Mouse (Mus musculus) liver, embryonic 12.5 days (tissue): ENCODE measurements around the gene Arl13b. TPM values are rescaled to one million over a fixed set of nuclear protein-coding genes. Genes with fewer than 3 reads are reported as not detected.

Experiments used
- ATAC-seq: fragments of 200-750 bp; cut with Nextera tagmentation; 2 replicates; pipeline ENCODE4 v1.8.0; 2017; ENCODE audit warnings: moderate number of reproducible peaks, mild to moderate bottlenecking, moderate library complexity
- H3K27ac ChIP-seq: fragments of 300-500 bp; sonication (generic); 2 replicates; pipeline ENCODE4 v1.5.1; 2016; ENCODE audit warnings: mild to moderate bottlenecking
- H3K27me3 ChIP-seq: fragments of 300-500 bp; sonication (generic); replicated peaks from 2 replicates; pipeline ENCODE4 v1.6.1; 2016; ENCODE audit warnings: mild to moderate bottlenecking, moderate library complexity
- H3K36me3 ChIP-seq: fragments of 300-500 bp; sonication (generic); 2 replicates; pipeline ENCODE4 v1.6.1; 2016; ENCODE audit warnings: mild to moderate bottlenecking, moderate library complexity
- H3K4me1 ChIP-seq: fragments of 300-500 bp; sonication (generic); 2 replicates; pipeline ENCODE4 v1.6.1; 2016
- H3K4me2 ChIP-seq: fragments of 300-500 bp; sonication (generic); 2 replicates; pipeline ENCODE4 v1.6.1; 2016; ENCODE audit warnings: mild to moderate bottlenecking, moderate library complexity
- H3K4me3 ChIP-seq: fragments of 300-500 bp; sonication (generic); 2 replicates; pipeline ENCODE4 v1.5.1; 2016; ENCODE audit warnings: mild to moderate bottlenecking, moderate library complexity
- H3K9ac ChIP-seq: fragments of 300-500 bp; sonication (generic); 2 replicates; pipeline ENCODE4 v1.6.1; 2016; ENCODE audit warnings: mild to moderate bottlenecking, moderate library complexity
- H3K9me3 ChIP-seq: fragments of 300-500 bp; sonication (generic); replicated peaks from 2 replicates; pipeline ENCODE4 v1.6.1; 2016; ENCODE audit warnings: mild to moderate bottlenecking, moderate library complexity
- WGBS: fragments of 180-500 bp; shearing (Covaris S2); methylation state at CpG from one replicate; pipeline ENCODE4 v1.1.7; 2016; ENCODE audit not compliant: insufficient replicate concordance; 5-methylcytosine and 5-hydroxymethylcytosine counted together
- polyA plus RNA-seq: library from polyadenylated mRNA; unstranded; fragments of >200 nt; fragmentation: Nextera tagmentation; extraction: Ambion mirVana; gene quantifications from 2 replicates; pipeline ENCODE4 v1.2.1, GENCODE M21; 2016

Arl13b gene
- 5.8 TPM in 2 replicates for polyA plus RNA-seq

DNA sequence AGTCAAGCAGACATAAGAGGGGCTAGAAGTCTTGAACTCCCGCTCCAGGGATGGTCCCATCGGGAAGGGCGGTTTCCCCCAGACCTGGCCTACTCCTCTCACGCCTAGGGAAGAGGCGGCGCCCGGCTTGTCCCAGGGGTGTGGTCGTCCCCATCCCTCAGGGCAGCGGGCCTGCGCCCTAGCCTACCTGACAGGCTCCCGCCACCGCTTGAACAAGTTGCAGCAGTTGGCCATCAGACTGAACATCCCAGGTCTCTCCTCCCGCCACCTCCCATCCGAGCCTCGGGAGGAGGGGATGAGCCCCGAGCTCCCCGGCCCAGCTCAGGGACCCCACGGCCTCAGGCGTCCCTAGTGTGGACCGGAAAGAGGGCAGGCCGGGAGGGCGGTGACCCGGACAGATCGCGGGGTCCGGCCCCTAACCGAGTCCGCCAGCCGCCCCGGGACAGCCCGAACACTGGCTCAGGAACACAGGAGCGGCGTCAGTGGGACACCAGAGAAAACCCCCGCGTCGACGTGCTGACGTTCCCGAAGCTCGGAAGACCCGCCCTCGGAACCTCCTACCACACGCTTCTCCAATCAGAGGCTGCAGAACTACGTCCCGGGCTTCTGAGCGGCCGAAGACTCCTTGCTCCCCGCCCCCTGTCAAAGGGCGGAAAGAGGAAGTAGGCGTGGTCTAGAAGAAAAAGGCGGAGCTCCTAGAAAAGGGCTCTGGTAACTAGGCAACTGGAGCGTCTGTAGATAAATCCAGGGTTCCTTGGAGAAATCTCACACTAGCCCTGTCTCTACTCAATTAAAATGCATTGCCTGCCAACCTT is at the start of gene Arl13b:
Arl13b (minus strand) TSS at position 543 of the 815 bp plus-strand sequence.
- peak within 1 kb of the TSS; percentile 78 for H3K27ac ChIP-seq
- peak; percentile 99 for ATAC-seq

DNA sequence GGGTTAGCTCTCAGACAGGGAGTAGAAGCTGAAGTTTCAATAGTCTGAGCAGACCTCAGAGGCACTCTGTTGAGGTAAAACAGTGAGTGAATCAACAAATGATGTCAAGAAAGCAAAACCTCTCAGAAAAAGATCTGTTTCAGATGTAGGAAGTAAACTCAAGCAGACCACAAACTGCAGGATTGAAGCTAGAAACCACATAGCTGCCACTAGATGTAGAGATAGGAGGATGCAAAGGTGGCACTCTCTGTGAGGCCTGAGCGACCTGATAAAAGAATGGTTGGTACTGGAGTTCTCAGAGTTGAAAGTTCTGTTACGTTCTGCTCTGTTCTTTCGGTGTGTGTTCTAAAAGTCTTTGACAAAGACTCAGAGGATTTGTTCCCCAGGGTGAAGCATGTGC is 49.0 kb upstream of the Arl13b start:
- Histone ChIP-seq H3K4me2 (no peak overlapping the region), H3K4me1 (no peaks in the 10 kb centered on the region), H3K9ac (no peak overlapping the region), H3K27me3 (no peaks in the 10 kb centered on the region), H3K9me3 (no peaks in the 10 kb centered on the region), H3K36me3 (no peaks in the 10 kb centered on the region; the same call in 1 of the 2 replicates), H3K27ac (no peak overlapping the region), H3K4me3 (no peak overlapping the region)
- WGBS: 62% methylated on average over 3 of the region's 3 CpGs
- ATAC-seq: no peak

More for the DNA sequence above, at the start of gene Arl13b:
- H3K9me3 ChIP-seq: no peaks in the 10 kb centered on the region
- H3K4me1 ChIP-seq: peaks cover 23% of the 10 kb centered on the region
- peak within 1 kb of the TSS; percentile 85 for H3K9ac ChIP-seq
- no peaks in the 10 kb centered on the region for H3K36me3 ChIP-seq
- H3K4me2 ChIP-seq: peak within 1 kb of the TSS; percentile 91
- peak within 1 kb of the TSS; percentile 94 for H3K4me3 ChIP-seq
- H3K27me3 ChIP-seq: no peaks in the 10 kb centered on the region
- 1% methylated on average over 50 of the region's 52 CpGs for WGBS

DNA sequence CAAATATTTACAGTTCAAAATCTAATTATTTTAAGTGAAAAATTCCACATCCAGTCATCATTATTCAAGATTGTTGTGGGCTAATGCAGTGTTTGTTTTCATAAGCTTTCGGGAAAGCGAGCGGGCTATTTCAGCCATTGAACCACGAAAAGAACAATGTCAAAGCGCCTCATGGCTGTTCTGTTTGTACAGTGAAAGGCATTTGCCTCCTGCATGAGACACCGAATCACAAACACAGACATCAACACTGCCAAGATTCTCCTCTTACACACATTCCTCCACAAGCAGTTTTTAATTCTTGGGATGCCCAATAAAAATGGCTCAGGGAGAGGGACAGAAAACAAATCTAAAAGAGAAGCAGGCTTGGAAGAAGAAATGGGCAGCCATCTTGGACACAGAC is 27.2 kb upstream of the Arl13b start:
- Histone ChIP-seq H3K9me3 (no peaks in the 10 kb centered on the region), H3K4me3 (no peak overlapping the region), H3K9ac (no peak overlapping the region), H3K4me2 (no peak overlapping the region), H3K4me1 (no peaks in the 10 kb centered on the region), H3K27ac (no peak overlapping the region), H3K27me3 (no peaks in the 10 kb centered on the region), H3K36me3 (0 out of 2 replicates have a peak, but pooled peaks cover 3% of the 10 kb centered on the region)
- 77% methylated on average over 6 of the region's 6 CpGs for WGBS
- no peak for ATAC-seq

DNA sequence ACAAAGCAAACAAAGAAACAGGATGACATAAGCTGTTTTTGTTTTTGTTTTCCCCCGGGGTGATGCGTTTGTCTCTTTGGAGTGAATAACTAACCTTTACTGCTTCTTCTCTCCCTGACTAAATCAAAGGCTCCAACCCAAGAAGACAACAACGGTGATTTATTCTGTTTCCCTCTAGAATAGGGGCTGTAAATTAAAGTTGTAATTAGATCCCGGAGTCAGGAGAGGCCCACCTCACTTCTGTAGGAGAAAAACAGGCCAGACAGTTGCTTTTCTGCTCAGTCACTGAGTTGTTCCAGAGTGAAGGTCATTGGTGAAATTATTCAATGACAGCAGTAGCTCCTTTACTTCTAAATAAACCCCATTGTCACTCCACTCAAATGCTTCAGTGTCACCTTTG is 26.3 kb upstream of the Arl13b start:
- WGBS: 74% methylated on average over 4 of the region's 4 CpGs
- ATAC-seq: no peak
- Histone ChIP-seq H3K4me1 (no peaks in the 10 kb centered on the region), H3K36me3 (0 out of 2 replicates have a peak, but pooled peaks cover 3% of the 10 kb centered on the region), H3K4me2 (no peak overlapping the region), H3K9ac (no peak overlapping the region), H3K27me3 (no peaks in the 10 kb centered on the region), H3K27ac (no peak overlapping the region), H3K4me3 (no peak overlapping the region), H3K9me3 (no peaks in the 10 kb centered on the region)

DNA sequence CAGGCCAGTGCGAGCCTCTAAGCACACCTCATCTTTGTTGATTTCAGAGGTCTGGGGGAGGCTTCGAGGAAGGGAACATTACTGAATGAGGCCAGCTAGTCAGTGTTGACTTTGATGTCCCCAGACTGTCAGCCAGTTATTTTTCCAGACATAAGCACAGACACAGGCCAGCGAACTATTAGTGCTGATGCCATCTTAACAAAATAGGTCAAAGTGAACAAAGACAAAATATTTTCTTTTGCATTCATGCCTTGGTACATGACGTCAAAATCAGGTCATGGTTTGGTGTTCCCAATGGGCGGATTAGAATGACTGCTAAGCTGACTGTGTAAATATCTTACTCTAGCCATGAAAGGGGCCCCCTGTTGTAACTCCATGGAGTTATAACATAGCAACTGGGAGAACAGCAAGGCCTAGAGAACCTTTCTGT is 25.9 kb upstream of the Arl13b start:
- H3K9me3 ChIP-seq: no peaks in the 10 kb centered on the region
- H3K4me3 ChIP-seq: no peak overlapping the region
- no peak for ATAC-seq
- H3K27ac ChIP-seq: no peak overlapping the region
- no peaks in the 10 kb centered on the region for H3K27me3 ChIP-seq
- H3K4me2 ChIP-seq: no peak overlapping the region
- 68% methylated on average over 5 of the region's 5 CpGs for WGBS
- H3K4me1 ChIP-seq: no peaks in the 10 kb centered on the region
- no peak overlapping the region for H3K9ac ChIP-seq
- 0 out of 2 replicates have a peak, but pooled peaks cover 3% of the 10 kb centered on the region for H3K36me3 ChIP-seq

DNA sequence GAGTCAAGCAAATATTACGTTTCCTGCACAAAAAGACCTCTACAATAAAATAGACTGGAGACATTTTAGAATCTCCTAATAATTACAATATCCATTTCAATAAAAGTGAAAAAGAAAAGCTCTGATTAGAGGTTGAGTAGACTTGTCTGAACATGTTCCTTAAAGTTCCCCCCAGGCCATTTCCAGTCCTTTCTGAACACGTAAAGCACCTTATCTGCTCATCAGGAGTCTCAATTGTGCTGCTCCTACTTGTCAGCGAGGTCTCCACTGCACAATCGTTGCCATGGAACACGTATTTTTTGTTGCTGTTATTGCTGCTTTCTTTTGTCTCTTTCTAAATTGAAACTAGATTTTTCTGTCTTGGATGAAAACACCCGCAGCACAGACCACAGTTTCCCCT is 14.6 kb upstream of the Arl13b start:
- Histone ChIP-seq H3K4me2 (no peak overlapping the region), H3K4me1 (0 out of 2 replicates have a peak, but pooled peaks cover 5% of the 10 kb centered on the region), H3K9me3 (no peaks in the 10 kb centered on the region), H3K4me3 (no peak overlapping the region), H3K9ac (no peak overlapping the region), H3K27ac (no peak overlapping the region), H3K27me3 (no peaks in the 10 kb centered on the region), H3K36me3 (no peaks in the 10 kb centered on the region)
- 36% methylated on average over 6 of the region's 6 CpGs for WGBS
- ATAC-seq: no peak

DNA sequence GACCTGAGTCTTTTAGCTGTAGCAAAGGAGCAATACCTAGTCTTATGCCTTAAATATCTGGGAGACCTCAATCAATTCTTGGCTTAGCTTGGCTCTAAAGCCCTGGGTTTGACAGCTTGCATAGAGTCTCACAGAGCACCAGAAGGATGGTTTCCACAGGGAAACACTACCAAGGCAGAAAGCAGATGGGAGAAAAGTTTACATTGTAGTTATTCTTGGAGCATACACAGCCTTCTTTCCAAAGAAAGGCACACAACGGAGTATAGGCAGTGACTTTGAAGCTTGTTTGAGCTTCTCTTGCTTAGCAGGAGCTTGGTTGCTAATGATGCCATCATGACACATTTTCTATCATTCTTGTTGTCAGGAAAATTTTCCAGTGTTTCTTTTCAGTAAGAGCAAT is 13.3 kb upstream of the Arl13b start:
- 68% methylated on average over 1 of the region's 1 CpGs for WGBS
- Histone ChIP-seq H3K9me3 (no peaks in the 10 kb centered on the region), H3K27ac (no peak overlapping the region), H3K4me1 (peaks cover 16% of the 10 kb centered on the region), H3K27me3 (no peaks in the 10 kb centered on the region), H3K4me2 (no peak overlapping the region), H3K9ac (no peak overlapping the region), H3K4me3 (no peak overlapping the region), H3K36me3 (no peaks in the 10 kb centered on the region)
- no peak for ATAC-seq

DNA sequence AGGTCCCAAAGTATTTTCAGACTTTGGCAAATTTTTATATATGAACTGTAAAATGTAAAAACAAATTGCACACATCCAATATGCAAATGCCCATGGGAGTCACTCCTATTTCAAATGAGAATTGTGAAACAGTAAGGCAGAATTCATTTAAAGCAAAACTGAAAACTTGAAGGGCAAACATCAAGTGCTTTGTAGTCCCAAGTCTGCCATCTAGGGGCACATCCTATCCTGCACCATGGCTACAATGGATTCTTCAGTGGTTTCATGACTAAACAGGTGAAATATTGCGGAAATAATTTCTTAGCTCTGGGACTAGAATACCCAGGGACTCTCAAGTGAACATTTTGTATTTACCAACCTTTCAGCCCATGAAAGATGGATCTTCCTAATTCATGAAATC is 11.2 kb upstream of the Arl13b start:
- H3K4me1 ChIP-seq: peaks cover 33% of the 10 kb centered on the region
- H3K9ac ChIP-seq: no peak overlapping the region
- WGBS: 82% methylated on average over 1 of the region's 1 CpGs
- H3K27ac ChIP-seq: no peak overlapping the region
- H3K4me2 ChIP-seq: no peak overlapping the region
- ATAC-seq: no peak
- no peaks in the 10 kb centered on the region for H3K27me3 ChIP-seq
- H3K4me3 ChIP-seq: no peak overlapping the region
- H3K9me3 ChIP-seq: no peaks in the 10 kb centered on the region
- no peaks in the 10 kb centered on the region for H3K36me3 ChIP-seq

DNA sequence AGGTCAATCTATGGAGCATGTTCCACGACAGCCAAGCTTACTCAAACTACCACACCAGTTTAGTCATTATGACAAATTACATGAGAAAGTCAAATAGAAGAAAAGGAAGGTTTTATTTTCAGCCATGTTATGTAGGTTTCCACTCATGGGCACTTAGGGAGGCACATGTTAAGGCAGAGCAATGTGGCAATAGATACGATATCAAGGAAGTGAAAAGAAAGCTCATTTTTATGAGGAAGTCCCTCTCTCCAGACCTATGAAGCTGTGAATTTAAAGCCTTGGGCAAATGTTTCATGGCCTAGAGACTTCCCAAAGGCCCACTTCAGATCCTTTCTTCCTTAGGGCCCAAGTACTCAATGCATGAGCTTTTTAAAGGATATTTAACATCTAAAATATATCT is 10.7 kb upstream of the Arl13b start:
- H3K27me3 ChIP-seq: no peaks in the 10 kb centered on the region
- H3K4me2 ChIP-seq: no peak overlapping the region
- no peak overlapping the region for H3K27ac ChIP-seq
- WGBS: 60% methylated on average over 2 of the region's 2 CpGs
- no peaks in the 10 kb centered on the region for H3K9me3 ChIP-seq
- H3K9ac ChIP-seq: no peak overlapping the region
- no peaks in the 10 kb centered on the region for H3K36me3 ChIP-seq
- H3K4me3 ChIP-seq: no peak overlapping the region
- H3K4me1 ChIP-seq: peaks cover 33% of the 10 kb centered on the region
- ATAC-seq: no peak

DNA sequence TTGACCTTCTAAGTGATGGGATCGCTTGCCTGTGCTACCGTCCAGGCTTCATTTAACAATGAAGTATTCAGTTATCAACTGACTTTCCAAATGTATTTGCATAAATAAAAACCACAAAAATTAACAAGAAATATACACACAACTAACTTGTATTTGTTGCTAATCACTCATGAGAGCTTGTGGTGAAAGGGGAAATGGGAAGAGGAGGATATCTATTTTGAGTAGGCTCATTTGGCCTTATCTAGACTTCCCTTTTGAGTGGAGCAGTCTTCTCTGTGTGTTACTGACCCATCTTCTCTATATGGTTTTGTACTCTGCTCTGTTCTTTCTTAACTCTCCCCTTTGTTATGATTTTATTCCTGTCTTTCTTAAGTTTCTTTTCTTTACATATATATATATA is 9.4 kb upstream of the Arl13b start:
- H3K36me3 ChIP-seq: no peaks in the 10 kb centered on the region
- no peak overlapping the region for H3K27ac ChIP-seq
- ATAC-seq: no peak
- H3K9me3 ChIP-seq: no peaks in the 10 kb centered on the region
- H3K9ac ChIP-seq: no peak overlapping the region
- peaks cover 33% of the 10 kb centered on the region for H3K4me1 ChIP-seq
- peak overlapping the region; percentile 95; the same call in 1 of the 2 replicates for H3K4me2 ChIP-seq
- H3K4me3 ChIP-seq: 0 out of 2 replicates have a peak overlapping the region, but pooled peaks have one; percentile 16
- no peaks in the 10 kb centered on the region for H3K27me3 ChIP-seq
- WGBS: 47% methylated on average over 2 of the region's 2 CpGs

DNA sequence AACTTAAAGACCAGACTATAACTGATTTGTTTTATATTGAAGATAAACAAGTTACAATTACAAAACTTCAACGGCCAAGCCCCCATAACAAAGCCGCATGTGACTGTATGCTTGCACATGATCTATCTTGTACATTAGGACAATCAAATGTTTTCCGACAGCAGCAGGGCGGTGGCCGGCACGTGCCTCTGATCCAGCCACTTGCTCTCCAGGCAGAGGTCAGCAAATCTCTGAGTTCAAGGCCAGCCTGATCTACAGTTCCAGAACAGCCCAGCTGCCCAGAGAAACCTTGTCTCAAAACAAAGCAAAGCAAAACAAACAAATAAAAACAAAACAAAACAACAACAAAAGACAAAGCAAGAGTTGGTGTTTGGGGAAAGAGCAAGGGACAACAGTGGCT is 8.5 kb upstream of the Arl13b start:
- H3K4me1 ChIP-seq: peaks cover 33% of the 10 kb centered on the region
- no peak for ATAC-seq
- peak overlapping the region; percentile 16; the same call in 1 of the 2 replicates for H3K4me3 ChIP-seq
- H3K9ac ChIP-seq: no peak overlapping the region
- 41% methylated on average over 6 of the region's 6 CpGs for WGBS
- no peaks in the 10 kb centered on the region for H3K27me3 ChIP-seq
- H3K4me2 ChIP-seq: peak overlapping the region; percentile 95
- H3K36me3 ChIP-seq: no peaks in the 10 kb centered on the region
- no peaks in the 10 kb centered on the region for H3K9me3 ChIP-seq
- H3K27ac ChIP-seq: no peak overlapping the region

DNA sequence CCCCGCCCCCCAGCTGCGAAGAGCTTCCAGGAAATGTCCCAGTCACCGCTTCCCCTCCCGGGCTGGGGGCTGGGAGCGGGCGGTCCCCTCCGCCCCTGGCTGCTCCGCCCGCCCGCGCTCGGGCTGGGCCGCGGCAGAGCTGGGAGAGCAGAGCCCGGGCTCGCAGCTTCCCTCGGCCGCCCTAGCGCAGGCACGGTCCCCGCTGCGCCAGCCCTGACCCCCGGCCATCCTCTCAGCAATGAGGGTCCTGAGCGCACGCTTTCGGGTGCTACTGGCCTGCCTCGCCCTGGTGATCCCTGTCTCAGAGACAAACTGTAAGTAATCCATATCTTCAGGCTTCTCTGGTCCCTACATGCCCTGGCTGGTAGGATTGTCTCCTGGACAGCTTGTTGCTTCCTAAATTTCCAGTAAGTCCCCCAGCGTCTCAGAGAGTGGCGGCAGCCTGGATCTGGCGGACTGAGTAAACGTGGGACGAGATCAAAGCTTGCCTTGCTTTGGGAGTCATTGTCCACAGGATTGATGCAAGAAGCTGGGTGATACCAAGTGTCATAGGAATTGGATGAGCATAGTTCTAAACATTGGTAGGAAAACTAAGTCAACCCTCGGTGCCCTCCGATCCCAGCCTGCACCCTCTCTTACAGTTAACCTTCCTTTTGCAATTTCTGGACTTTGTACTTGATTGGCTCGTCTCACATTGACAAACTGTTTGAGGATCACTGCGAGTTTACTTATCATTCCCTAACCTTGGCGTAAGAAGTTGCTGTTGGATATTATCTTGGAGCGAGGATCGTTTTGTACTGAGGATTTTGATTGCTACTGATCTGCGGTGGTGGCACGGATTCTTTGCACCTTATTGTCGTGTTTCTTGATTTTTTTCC is 7.6 kb upstream of the Arl13b start, which contains the start of gene Pros1:
Pros1 (plus strand) TSS at position 117 of the 878 bp plus-strand sequence.
- H3K27me3 ChIP-seq: no peaks in the 10 kb centered on the region
- no peaks in the 10 kb centered on the region for H3K9me3 ChIP-seq
- peak within 1 kb of the TSS; percentile 74 for H3K9ac ChIP-seq
- H3K4me2 ChIP-seq: peak within 1 kb of the TSS; percentile 95
- peak; percentile 92 for ATAC-seq
- peak within 1 kb of the TSS; percentile 74 for H3K27ac ChIP-seq
- WGBS: 2% methylated on average over 42 of the region's 42 CpGs
- no peaks in the 10 kb centered on the region for H3K36me3 ChIP-seq
- H3K4me1 ChIP-seq: peaks cover 33% of the 10 kb centered on the region
- H3K4me3 ChIP-seq: peak within 1 kb of the TSS; percentile 68
